Mouse (Mus musculus): ENCODE results near the gene Gm4787. TPM values are rescaled to one million over a fixed set of nuclear protein-coding genes. Genes with fewer than 3 reads are reported as not detected.
"Not testable (repeated sequence)": the region's sequence is repeated elsewhere in the genome, so short reads cannot be mapped to it uniquely, and the experiment has no call there.

Gene Gm4787
- 0.34 and 0.42 TPM in 2 replicates for polyA plus RNA-seq (2014; fragmentation: Nextera tagmentation; extraction: Ambion mirVana)

DNA sequence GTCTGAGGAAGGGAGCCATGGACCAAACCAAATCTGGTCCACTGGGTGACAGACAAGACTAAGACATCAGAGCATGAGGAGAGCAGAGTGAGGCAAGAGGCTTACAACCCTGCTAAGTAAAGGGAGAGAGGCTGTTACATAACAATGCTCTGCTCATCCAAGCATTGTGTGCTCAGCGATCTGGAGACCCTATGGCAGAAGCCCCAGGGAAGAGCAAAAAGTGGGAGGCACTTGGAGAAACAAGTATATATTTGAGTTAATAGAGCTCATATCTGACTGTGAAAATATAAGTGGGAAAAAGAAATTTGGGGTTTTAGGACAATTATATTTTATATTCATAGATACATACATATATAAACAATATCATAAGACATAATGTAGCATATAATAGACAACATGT lies at the start of gene Gm4787:
TSS of gene Gm4787 (minus strand) at position 101 of the 400 bp plus-strand sequence.
- not testable (repeated sequence) for H3K4me3 ChIP-seq (ENCODE audit: low read depth, low read length); H3K9ac ChIP-seq (ENCODE audit: low read depth, low read length); H3K36me3 ChIP-seq (ENCODE audit: control insufficient read depth, insufficient read depth, low read length); H3K4me1 ChIP-seq (replicated peaks; ENCODE audit: control insufficient read depth, insufficient read depth, low read length); H3K4me2 ChIP-seq; H3K27me3 ChIP-seq (replicated peaks; ENCODE audit: control insufficient read depth, insufficient read depth, low read length); H3K27ac ChIP-seq (ENCODE audit: low read depth, low read length); H3K9me3 ChIP-seq (ENCODE audit: control insufficient read depth, low read length); ATAC-seq (replicated peaks; ENCODE audit: low FRiP score); DNase-seq (ENCODE audit: low spot score)
- 93% methylated on average over 1 of the region's 1 CpGs for WGBS

- no peak for DNase-seq (ENCODE audit: low spot score)
- Histone ChIP-seq H3K27me3 (replicated peaks; ENCODE audit: control insufficient read depth, insufficient read depth, low read length) (no peaks in the 10 kb centered on the region), H3K36me3 (ENCODE audit: control insufficient read depth, insufficient read depth, low read length) (peaks cover 10% of the 10 kb centered on the region; the same call in 1 of the 2 replicates), H3K4me1 (replicated peaks; ENCODE audit: control insufficient read depth, insufficient read depth, low read length) (no peaks in the 10 kb centered on the region), H3K27ac (ENCODE audit: low read depth, low read length) (no peak within 1 kb of the TSS), H3K9ac (ENCODE audit: low read depth, low read length) (no peak within 1 kb of the TSS), H3K9me3 (ENCODE audit: control insufficient read depth, low read length) (peaks cover 4% of the 10 kb centered on the region; the same call in 1 of the 2 replicates), H3K4me3 (ENCODE audit: low read depth, low read length) (no peak within 1 kb of the TSS), H3K4me2 (no peak within 1 kb of the TSS)
- 88% methylated on average over 1 of the region's 1 CpGs for WGBS
- ATAC-seq (replicated peaks; ENCODE audit: low FRiP score): no peak
These were observed 42.6 kb upstream of the Gm4787 start, which contains the start of gene Adam4 for GRCm38 (mm10) chr12:81421846-81422245. TSS of gene Adam4 (minus strand) at chr12:81421946.

- no peaks in the 10 kb centered on the region for H3K9me3 ChIP-seq (ENCODE audit: control insufficient read depth, low read length)
- H3K27me3 ChIP-seq (replicated peaks; ENCODE audit: control insufficient read depth, insufficient read depth, low read length): no peaks in the 10 kb centered on the region
- no peak overlapping the region for H3K27ac ChIP-seq (ENCODE audit: low read depth, low read length)
- no peaks in the 10 kb centered on the region for H3K36me3 ChIP-seq (ENCODE audit: control insufficient read depth, insufficient read depth, low read length)
- DNase-seq (ENCODE audit: low spot score) (no peak), ATAC-seq (replicated peaks; ENCODE audit: low FRiP score) (no peak)
- no peak overlapping the region for H3K4me3 ChIP-seq (ENCODE audit: low read depth, low read length)
- no peak overlapping the region for H3K9ac ChIP-seq (ENCODE audit: low read depth, low read length)
- H3K4me1 ChIP-seq (replicated peaks; ENCODE audit: control insufficient read depth, insufficient read depth, low read length): no peaks in the 10 kb centered on the region
- 77% methylated on average over 3 of the region's 3 CpGs for WGBS
- no peak overlapping the region for H3K4me2 ChIP-seq
These were observed 33.9 kb upstream of the Gm4787 start for GRCm38 (mm10) chr12:81413211-81413610.

GRCm38 (mm10) chr12:81408966-81409365 lies 29.7 kb upstream of the Gm4787 start:
- H3K4me1 ChIP-seq (replicated peaks; ENCODE audit: control insufficient read depth, insufficient read depth, low read length): no peaks in the 10 kb centered on the region
- H3K27ac ChIP-seq (ENCODE audit: low read depth, low read length): no peak overlapping the region
- H3K27me3 ChIP-seq (replicated peaks; ENCODE audit: control insufficient read depth, insufficient read depth, low read length): no peaks in the 10 kb centered on the region
- H3K4me3 ChIP-seq (ENCODE audit: low read depth, low read length): no peak overlapping the region
- no peaks in the 10 kb centered on the region for H3K36me3 ChIP-seq (ENCODE audit: control insufficient read depth, insufficient read depth, low read length)
- DNase-seq (ENCODE audit: low spot score) (no peak), ATAC-seq (replicated peaks; ENCODE audit: low FRiP score) (no peak)
- WGBS: 85% methylated on average over 3 of the region's 3 CpGs
- H3K9ac ChIP-seq (ENCODE audit: low read depth, low read length): no peak overlapping the region
- H3K9me3 ChIP-seq (ENCODE audit: control insufficient read depth, low read length): no peaks in the 10 kb centered on the region
- no peak overlapping the region for H3K4me2 ChIP-seq

DNA sequence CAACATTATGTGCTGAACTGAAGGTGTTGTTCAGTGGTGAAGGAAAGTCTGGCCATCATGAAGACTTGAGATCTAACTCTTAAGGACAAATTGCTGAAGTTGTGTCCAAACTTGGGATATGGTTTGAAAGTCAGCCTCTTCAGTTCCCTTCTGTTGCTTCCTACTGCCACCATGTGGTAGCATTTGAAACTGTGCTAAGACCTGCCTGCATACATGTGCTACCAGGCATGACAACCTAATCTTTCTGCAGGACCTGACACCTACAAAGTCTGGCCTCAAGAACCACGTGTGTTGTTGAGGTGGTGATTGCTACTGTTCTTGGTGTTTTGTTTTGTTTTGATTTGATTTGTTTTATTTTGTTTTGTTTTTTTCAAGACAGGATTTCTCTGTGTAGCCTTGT lies 22.9 kb upstream of the Gm4787 start:
- Histone ChIP-seq H3K4me1 (replicated peaks; ENCODE audit: control insufficient read depth, insufficient read depth, low read length) (no peaks in the 10 kb centered on the region), H3K4me3 (ENCODE audit: low read depth, low read length) (no peak overlapping the region), H3K36me3 (ENCODE audit: control insufficient read depth, insufficient read depth, low read length) (no peaks in the 10 kb centered on the region), H3K4me2 (no peak overlapping the region), H3K27me3 (replicated peaks; ENCODE audit: control insufficient read depth, insufficient read depth, low read length) (no peaks in the 10 kb centered on the region), H3K27ac (ENCODE audit: low read depth, low read length) (no peak overlapping the region), H3K9ac (ENCODE audit: low read depth, low read length) (no peak overlapping the region), H3K9me3 (ENCODE audit: control insufficient read depth, low read length) (no peaks in the 10 kb centered on the region)
- 18% methylated on average over 1 of the region's 1 CpGs for WGBS
- 0 out of 2 replicates have a peak, but pooled peaks have one; percentile 36 for ATAC-seq (replicated peaks; ENCODE audit: low FRiP score)
- no peak for DNase-seq (ENCODE audit: low spot score)

DNA sequence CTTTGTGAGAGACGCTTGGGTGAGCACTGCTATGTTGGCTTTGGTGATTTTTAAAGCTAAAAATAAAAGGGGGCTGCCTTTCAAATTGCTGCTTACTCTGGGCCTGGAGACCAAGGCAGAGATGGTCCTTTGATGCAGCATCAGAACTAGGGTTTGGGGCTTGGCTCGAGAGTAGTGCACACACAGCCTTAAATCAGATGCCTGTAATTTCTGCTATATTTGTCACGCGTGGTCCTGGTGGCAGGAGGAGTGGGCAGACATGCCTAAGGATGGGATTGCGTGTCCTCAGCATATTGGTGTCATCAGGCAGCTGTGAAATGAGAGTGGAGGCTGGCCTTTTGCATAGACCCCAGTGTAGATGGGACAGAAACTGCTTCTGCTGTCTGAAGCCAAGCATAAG lies 45.4 kb downstream of the Gm4787 start:
- no peaks in the 10 kb centered on the region for H3K36me3 ChIP-seq (ENCODE audit: control insufficient read depth, insufficient read depth, low read length)
- no peaks in the 10 kb centered on the region for H3K4me1 ChIP-seq (replicated peaks; ENCODE audit: control insufficient read depth, insufficient read depth, low read length)
- ATAC-seq (replicated peaks; ENCODE audit: low FRiP score) (no peak), DNase-seq (ENCODE audit: low spot score) (no peak)
- no peaks in the 10 kb centered on the region for H3K9me3 ChIP-seq (ENCODE audit: control insufficient read depth, low read length)
- H3K4me3 ChIP-seq (ENCODE audit: low read depth, low read length): no peak overlapping the region
- H3K27ac ChIP-seq (ENCODE audit: low read depth, low read length): no peak overlapping the region
- H3K27me3 ChIP-seq (replicated peaks; ENCODE audit: control insufficient read depth, insufficient read depth, low read length): peaks cover 43% of the 10 kb centered on the region
- 65% methylated on average over 5 of the region's 5 CpGs for WGBS
- H3K9ac ChIP-seq (ENCODE audit: low read depth, low read length): no peak overlapping the region
- H3K4me2 ChIP-seq: no peak overlapping the region

- Histone ChIP-seq H3K9ac (ENCODE audit: low read depth, low read length) (peak within 1 kb of the TSS; percentile 6; the same call in 1 of the 2 replicates), H3K27me3 (replicated peaks; ENCODE audit: control insufficient read depth, insufficient read depth, low read length) (peaks cover 45% of the 10 kb centered on the region), H3K4me1 (replicated peaks; ENCODE audit: control insufficient read depth, insufficient read depth, low read length) (no peaks in the 10 kb centered on the region), H3K9me3 (ENCODE audit: control insufficient read depth, low read length) (no peaks in the 10 kb centered on the region), H3K4me2 (peak within 1 kb of the TSS; percentile 78), H3K4me3 (ENCODE audit: low read depth, low read length) (peak within 1 kb of the TSS; percentile 51), H3K27ac (ENCODE audit: low read depth, low read length) (no peak within 1 kb of the TSS), H3K36me3 (ENCODE audit: control insufficient read depth, insufficient read depth, low read length) (no peaks in the 10 kb centered on the region)
- DNase-seq (ENCODE audit: low spot score) (peak; percentile 43), ATAC-seq (replicated peaks; ENCODE audit: low FRiP score) (peak; percentile 34; the same call in 1 of the 2 replicates)
- 2% methylated on average over 47 of the region's 47 CpGs for WGBS
These were observed 46.3 kb downstream of the Gm4787 start, which contains the start of gene Slc8a3 for GRCm38 (mm10) chr12:81332875-81333421. TSS of gene Slc8a3 (minus strand) at chr12:81333180.

GRCm38 (mm10) chr12:81331937-81332874 lies 47.1 kb downstream of the Gm4787 start:
- H3K4me1 ChIP-seq (replicated peaks; ENCODE audit: control insufficient read depth, insufficient read depth, low read length): no peaks in the 10 kb centered on the region
- no peaks in the 10 kb centered on the region for H3K9me3 ChIP-seq (ENCODE audit: control insufficient read depth, low read length)
- ATAC-seq (replicated peaks; ENCODE audit: low FRiP score) (no peak; the same call in 1 of the 2 replicates), DNase-seq (ENCODE audit: low spot score) (peak; percentile 34)
- H3K9ac ChIP-seq (ENCODE audit: low read depth, low read length): peak overlapping the region; percentile 6; the same call in 1 of the 2 replicates
- no peaks in the 10 kb centered on the region for H3K36me3 ChIP-seq (ENCODE audit: control insufficient read depth, insufficient read depth, low read length)
- H3K27me3 ChIP-seq (replicated peaks; ENCODE audit: control insufficient read depth, insufficient read depth, low read length): peaks cover 45% of the 10 kb centered on the region
- peak overlapping the region; percentile 78 for H3K4me2 ChIP-seq
- 4% methylated on average over 54 of the region's 54 CpGs for whole genome bisulfite sequencing
- H3K27ac ChIP-seq (ENCODE audit: low read depth, low read length): no peak overlapping the region
- peak overlapping the region; percentile 51 for H3K4me3 ChIP-seq (ENCODE audit: low read depth, low read length)

Data from liver, embryonic 11.5 days (tissue).